Mouse (Mus musculus) layer of hippocampus, postnatal 14 days (tissue): ENCODE data around the gene Olfr875. TPM values are rescaled to one million over a fixed set of nuclear protein-coding genes. Genes with fewer than 3 reads are reported as not detected.
A peak's percentile ranks its signal among the peaks of the same experiment; 100 is the strongest.
"Not testable (repeated sequence)": the region's sequence is repeated elsewhere in the genome, so short reads cannot be mapped to it uniquely, and the experiment has no call there.

Source experiments
- DNase-seq, 2 experiments: peaks; one replicate each; pipeline ENCODE4 v3.0.0; 2021 to 2022; ENCODE audit warnings: low spot score in 2 of 2, mixed read lengths in 1 of 2
- long read RNA-seq, 2 experiments: library from polyadenylated mRNA; stranded (forward); transcript quantifications; one replicate each; pipeline ENCODE4 v2.0.0; 2021
- total RNA-seq, 2 experiments: library from RNA; stranded (reverse); gene quantifications; 2 replicates each; pipeline ENCODE4 v1.2.3; 2021

Gene Olfr875
- total RNA-seq = not detected
- long read RNA-seq, experiment 1 = 0 reads
- long read RNA-seq, experiment 2 = 0 reads

GRCm38 (mm10) chr9:37771759-37772158, at the start of gene Olfr875:
Olfr875 (plus strand) TSS chr9:37771857.
- DNase-seq = no peak

GRCm38 (mm10) chr9:37734310-37734709, 37.3 kb upstream of the Olfr875 start:
- no peak for DNase-seq

- DNase-seq = no peak
Measured at GRCm38 (mm10) chr9:37744806-37745205, 26.9 kb upstream of the Olfr875 start, which contains the start of gene Olfr874. Olfr874 (plus strand) TSS chr9:37745106.

- DNase-seq = no peak
Measured at GRCm38 (mm10) chr9:37750319-37751075, 21.2 kb upstream of the Olfr875 start.

GRCm38 (mm10) chr9:37751467-37751866, 20.2 kb upstream of the Olfr875 start:
- DNase-seq = no peak

GRCm38 (mm10) chr9:37752006-37752405, 19.7 kb upstream of the Olfr875 start:
- DNase-seq = no peak

- DNase-seq = no peak
Measured at GRCm38 (mm10) chr9:37761728-37762127, 9.9 kb upstream of the Olfr875 start.

GRCm38 (mm10) chr9:37762541-37762940, 9.1 kb upstream of the Olfr875 start:
- DNase-seq = no peak

- no peak for DNase-seq
Measured at GRCm38 (mm10) chr9:37770661-37771060, 996 bp upstream of the Olfr875 start.

- peak; percentile 31 to 41 for DNase-seq
Measured at GRCm38 (mm10) chr9:37782766-37783260, 11.2 kb downstream of the Olfr875 start.

GRCm38 (mm10) chr9:37783394-37784387, 12.0 kb downstream of the Olfr875 start:
- DNase-seq = not testable (repeated sequence)

GRCm38 (mm10) chr9:37786411-37786810, 14.8 kb downstream of the Olfr875 start:
- no peak for DNase-seq

GRCm38 (mm10) chr9:37802055-37802454, 30.4 kb downstream of the Olfr875 start:
- no peak for DNase-seq

- DNase-seq = no peak
Measured at GRCm38 (mm10) chr9:37802731-37803130, 31.1 kb downstream of the Olfr875 start, which contains the start of gene Olfr876. Olfr876 (plus strand) TSS chr9:37803031.

- no peak for DNase-seq
Measured at GRCm38 (mm10) chr9:37807235-37807634, 35.6 kb downstream of the Olfr875 start.

- no peak for DNase-seq
Measured at GRCm38 (mm10) chr9:37808456-37808855, 36.8 kb downstream of the Olfr875 start.

- DNase-seq = peak in 1 of 2 experiments; percentile 15
Measured at GRCm38 (mm10) chr9:37808976-37809375, 37.3 kb downstream of the Olfr875 start.

- DNase-seq = peak; percentile 4 to 62
Measured at GRCm38 (mm10) chr9:37814696-37815095, 43.0 kb downstream of the Olfr875 start.
